Mouse (Mus musculus) kidney, postnatal 36 days (tissue): Measurements from ENCODE around the gene Tyro3.

Source experiments
- DNase-seq, 2 experiments: peaks; one replicate each; pipeline ENCODE4 v3.0.0; 2021 to 2022; ENCODE audit warnings: mixed read lengths in 2 of 2

Gene Tyro3

GRCm38 (mm10) chr2:119797279-119797783 is at the start of gene Tyro3:
TSS of gene Tyro3 (plus strand) at chr2:119797733.
- no peak for DNase-seq

- DNase-seq, result no peak
These were observed 48.3 kb upstream of the Tyro3 start for GRCm38 (mm10) chr2:119749260-119749659.

GRCm38 (mm10) chr2:119757601-119758100 is 39.9 kb upstream of the Tyro3 start:
- DNase-seq, result peak in 1 of 2 experiments; percentile 4

- DNase-seq, result peak; percentile 31 to 67
These were observed 39.3 kb upstream of the Tyro3 start for GRCm38 (mm10) chr2:119758101-119758843.

- no peak for DNase-seq
These were observed 38.4 kb upstream of the Tyro3 start for GRCm38 (mm10) chr2:119758844-119759835.

GRCm38 (mm10) chr2:119760251-119760650 is 37.3 kb upstream of the Tyro3 start, which contains the start of gene Ltk:
TSS of gene Ltk (minus strand) at chr2:119760431.
- no peak for DNase-seq

GRCm38 (mm10) chr2:119762276-119762675 is 35.3 kb upstream of the Tyro3 start:
- DNase-seq, result no peak

GRCm38 (mm10) chr2:119763924-119764323 is 33.6 kb upstream of the Tyro3 start:
- DNase-seq, result no peak

- DNase-seq, result no peak
These were observed 30.3 kb upstream of the Tyro3 start for GRCm38 (mm10) chr2:119767246-119767645.

- DNase-seq, result peak; percentile 77 to 92
These were observed 10.2 kb upstream of the Tyro3 start, which contains the start of gene Rpap1 for GRCm38 (mm10) chr2:119787206-119787883. TSS of gene Rpap1 (minus strand) at chr2:119787537.

GRCm38 (mm10) chr2:119789996-119790395 is 7.5 kb upstream of the Tyro3 start:
- no peak for DNase-seq

- DNase-seq, result peak; percentile 56 to 85
These were observed 854 bp downstream of the Tyro3 start for GRCm38 (mm10) chr2:119798246-119798927.

- peak; percentile 25 to 75 for DNase-seq
These were observed 1.8 kb downstream of the Tyro3 start for GRCm38 (mm10) chr2:119799181-119799960.

- peak in 1 of 2 experiments; percentile 24 for DNase-seq
These were observed 2.5 kb downstream of the Tyro3 start for GRCm38 (mm10) chr2:119799961-119800550.

GRCm38 (mm10) chr2:119800876-119801846 is 3.6 kb downstream of the Tyro3 start:
- DNase-seq, result no peak

- no peak for DNase-seq
These were observed 5.5 kb downstream of the Tyro3 start for GRCm38 (mm10) chr2:119802767-119803617.

GRCm38 (mm10) chr2:119803618-119804274 is 6.2 kb downstream of the Tyro3 start:
- DNase-seq, result no peak

GRCm38 (mm10) chr2:119804275-119804628 is 6.7 kb downstream of the Tyro3 start:
- no peak for DNase-seq
